Mouse (Mus musculus): ENCODE data around the gene Bcl7c.

DNA sequence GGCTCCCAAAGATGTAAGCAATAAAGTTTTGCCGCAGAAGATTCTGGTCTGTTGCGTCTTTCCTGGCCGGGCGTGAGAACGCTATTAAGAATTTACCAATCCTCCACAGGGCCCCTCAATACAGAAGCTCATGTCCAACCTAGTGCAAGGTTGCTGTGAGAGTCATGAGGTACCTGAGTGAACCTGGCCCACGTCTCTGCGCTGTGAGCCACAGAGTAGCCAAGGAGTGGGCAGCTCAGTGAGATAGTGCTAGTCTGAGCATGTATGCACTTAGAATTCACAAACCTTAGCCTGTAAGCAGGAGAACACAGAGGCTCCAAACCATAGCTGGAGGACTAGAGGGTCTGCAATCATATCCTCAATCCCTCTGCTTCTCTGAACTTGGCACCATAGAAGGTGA, 82.7 kb downstream of the Bcl7c start:
- TF ChIP-seq CTCF (IDR thresholded peaks at IDR 0.05; ENCODE audit: control insufficient read depth, insufficient read depth, insufficient replicate concordance, low read depth, low read length), result no peak
- no peak for TF ChIP-seq POLR2A (IDR thresholded peaks at IDR 0.05; ENCODE audit: control insufficient read depth, low read depth, low read length)

All from testis, adult 2 months (tissue).